Mouse (Mus musculus) gastrocnemius, adult 18-20 months (tissue): Measurements from ENCODE around the gene Arhgef10l. TPM values are rescaled to one million over a fixed set of nuclear protein-coding genes. Genes with fewer than 3 reads are reported as not detected.

Experiments used
- DNase-seq: peaks from one replicate; pipeline ENCODE4 v3.0.0; 2021; ENCODE audit warnings: low spot score
- total RNA-seq, 2 experiments: library from RNA; stranded (reverse); gene quantifications; 2 replicates each; pipeline ENCODE4 v1.2.3; 2021

Gene Arhgef10l
- total RNA-seq, 2 experiments from 2014 or later, result 53.2 to 68.6 TPM

DNA sequence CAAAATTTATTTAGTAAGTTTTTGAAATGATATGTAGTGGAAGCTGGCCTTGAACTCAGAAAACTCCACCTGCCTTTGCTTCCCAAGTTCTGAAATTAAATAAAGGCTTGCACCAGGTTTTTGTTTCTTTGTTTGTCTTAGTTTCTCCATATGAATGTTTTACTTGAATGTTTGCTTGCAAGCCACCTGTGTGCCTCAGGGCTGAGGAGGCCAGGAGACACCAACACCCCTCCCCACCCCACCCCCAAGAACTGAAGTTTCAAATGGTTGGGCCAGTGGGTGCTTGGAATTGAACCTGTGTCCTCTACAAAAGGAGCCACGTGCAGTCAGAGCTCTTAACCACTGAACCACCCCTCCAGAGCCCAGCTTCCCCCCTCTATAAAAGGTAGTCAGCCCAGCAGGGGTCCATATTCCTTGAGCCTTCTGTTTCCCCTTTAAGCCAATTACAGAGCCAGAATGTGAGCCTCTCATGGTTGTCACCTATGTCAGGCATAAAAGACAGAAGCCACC lies 28.8 kb upstream of the Arhgef10l start:
- DNase-seq, result no peak

DNA sequence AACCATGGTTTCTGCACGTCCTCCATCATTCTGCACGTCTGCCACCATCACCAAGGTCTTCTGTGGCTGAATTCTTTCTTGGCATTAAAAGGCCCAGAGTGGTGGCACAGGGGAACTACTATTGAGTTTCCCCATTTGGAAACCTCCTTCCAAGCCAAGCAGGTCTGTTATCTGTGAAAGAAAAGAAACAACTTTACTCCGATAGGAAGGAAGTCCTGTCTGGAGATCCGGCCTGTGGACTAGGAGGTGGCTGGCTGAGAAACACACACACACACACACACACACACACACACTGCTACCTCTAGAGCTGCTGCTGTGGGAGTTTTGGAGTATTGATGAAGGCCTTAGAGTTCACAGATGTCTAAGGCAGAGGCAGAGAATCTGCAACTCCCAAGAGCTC lies 27.7 kb upstream of the Arhgef10l start:
- no peak for DNase-seq

DNA sequence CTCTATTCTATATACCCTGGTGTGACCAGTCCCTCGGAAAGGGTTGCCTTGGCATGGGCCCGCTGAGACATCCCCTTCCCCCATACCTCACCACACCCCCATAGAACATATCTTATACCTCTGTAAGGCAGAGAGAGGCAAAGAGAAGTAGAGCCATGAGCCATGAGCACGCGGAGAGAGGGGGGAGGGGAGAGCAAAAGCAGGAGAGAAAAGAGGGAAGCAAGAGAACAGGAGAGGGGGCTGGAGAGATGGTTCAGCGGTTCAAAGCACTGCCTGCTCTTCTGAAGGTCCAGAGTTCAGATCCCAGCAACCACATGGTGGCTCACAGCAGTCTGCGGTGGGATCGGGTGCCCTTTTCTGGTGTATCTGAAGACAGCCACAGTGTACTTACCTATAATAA lies 25.7 kb upstream of the Arhgef10l start:
- no peak for DNase-seq

DNA sequence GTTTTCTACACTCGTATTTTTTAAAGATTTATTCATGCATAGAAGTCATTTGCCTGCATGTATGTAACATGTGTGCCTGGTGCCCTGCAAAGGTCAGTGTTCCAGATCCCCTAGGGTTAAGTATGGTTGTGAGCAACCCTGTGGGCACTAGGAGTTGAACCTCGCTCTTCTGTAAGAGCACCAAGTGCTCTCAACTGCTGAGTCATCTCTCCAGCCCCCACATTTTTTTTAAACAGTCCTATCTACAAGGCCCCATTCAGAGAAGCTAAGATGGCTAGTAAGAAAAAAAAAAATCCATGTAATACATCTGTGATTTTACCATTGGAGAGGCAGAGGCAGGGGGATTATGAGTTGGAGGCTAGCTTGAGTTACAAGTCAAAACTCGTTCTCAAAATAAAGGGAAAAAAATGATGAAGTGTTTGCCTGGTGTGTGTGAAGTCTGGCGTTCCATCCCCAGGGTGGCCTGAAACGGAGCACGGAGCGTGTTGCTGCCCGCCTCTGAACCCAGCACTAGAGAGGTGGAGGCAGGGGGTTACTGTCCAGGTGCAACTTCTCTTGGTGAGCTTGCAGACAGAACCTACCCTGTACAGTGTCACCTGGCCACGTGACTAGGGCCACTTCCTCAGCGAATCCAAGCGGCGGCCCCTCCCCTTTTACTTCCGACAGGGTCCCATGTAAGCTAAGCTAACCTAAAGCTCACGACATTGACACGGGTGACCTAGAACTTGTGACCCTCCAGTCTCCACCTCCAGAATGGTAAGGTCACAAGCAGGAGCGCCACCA lies 24.3 kb upstream of the Arhgef10l start:
- DNase-seq, result no peak

DNA sequence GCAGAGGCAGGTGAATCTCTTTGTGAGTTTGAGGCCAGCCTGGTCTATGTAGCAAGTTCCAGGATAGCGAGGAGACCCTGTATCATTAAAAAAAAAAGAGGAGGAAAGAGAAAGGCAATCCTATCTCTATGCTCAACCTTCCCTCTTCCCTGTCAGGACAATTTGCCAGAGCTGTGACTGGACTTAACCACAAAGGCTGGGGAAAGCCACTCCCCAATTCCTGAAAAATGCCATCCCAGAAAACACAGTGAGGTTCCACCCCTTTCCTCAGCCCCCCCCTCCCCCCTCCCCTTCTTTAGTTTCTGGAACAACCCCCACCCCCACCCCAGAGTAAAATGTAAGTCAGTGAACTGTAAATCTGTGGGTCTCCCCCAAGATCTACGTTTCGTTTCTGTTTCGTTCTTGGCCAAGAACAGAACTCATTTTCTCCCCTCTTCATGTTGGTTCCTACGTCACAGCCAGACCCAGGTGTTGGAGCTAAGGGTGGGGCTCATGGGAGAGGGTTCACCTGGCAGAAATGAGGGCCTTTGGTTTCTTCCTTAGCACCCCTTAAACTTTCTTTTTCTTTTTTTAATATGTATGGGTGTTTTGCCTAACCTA lies 23.1 kb upstream of the Arhgef10l start:
- DNase-seq, result no peak

DNA sequence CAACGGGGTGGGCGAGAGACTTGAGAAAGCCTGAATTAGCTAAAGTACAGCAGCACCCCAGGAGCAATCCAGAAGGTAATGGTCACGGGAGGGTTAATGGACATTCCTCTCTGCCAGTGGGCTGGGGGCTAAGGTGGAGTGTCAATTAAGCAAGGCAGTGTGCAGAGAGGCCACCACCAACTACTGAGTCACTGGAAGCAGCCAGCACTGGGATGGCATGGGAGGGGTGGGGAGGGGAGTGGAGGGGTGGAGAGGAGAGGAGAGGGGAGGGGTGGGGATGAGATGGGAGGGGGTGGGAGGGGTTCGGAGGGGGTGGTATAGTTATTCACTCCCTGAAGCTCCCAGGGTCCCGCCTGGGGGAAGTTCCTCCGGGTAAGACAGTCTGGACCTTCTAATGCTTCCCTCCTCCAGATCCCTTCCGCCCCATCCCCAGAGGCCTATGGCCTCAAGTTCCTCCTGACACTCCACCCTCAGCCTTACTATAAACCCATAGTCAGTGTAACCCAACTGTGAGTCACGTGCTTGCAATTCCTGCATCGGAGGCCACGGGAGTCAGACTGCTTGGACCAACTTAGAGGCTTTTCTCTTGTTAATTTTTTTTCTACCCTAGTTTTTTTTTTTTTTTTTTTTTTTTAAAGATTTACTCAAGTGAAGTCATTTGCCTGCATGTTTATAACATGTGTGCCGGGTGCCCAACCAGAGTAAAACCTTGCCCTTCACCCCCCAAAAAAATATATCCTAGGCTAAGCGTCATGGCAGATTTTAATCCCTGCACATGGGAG lies 22.4 kb upstream of the Arhgef10l start:
- no peak for DNase-seq

DNA sequence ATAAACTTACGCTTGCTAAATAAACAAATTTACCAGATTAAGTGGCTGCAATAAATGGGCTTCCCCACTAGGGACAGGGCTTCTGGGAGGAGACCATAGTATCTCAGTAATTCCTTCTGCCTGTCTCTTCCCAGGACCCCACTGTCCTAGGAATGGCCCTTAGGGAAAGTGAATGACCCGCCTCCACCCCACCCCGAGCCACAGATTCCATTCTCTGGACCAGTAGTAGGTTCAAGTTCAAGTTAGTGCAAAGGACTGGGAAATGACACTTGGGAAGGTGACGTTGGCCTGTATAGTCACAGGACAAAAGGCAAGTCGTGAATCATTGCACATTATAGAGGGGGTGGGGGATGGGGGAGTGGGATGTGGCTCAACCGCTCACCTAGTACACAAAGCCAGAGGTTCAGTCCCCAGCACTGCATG lies 19.1 kb upstream of the Arhgef10l start:
- no peak for DNase-seq

DNA sequence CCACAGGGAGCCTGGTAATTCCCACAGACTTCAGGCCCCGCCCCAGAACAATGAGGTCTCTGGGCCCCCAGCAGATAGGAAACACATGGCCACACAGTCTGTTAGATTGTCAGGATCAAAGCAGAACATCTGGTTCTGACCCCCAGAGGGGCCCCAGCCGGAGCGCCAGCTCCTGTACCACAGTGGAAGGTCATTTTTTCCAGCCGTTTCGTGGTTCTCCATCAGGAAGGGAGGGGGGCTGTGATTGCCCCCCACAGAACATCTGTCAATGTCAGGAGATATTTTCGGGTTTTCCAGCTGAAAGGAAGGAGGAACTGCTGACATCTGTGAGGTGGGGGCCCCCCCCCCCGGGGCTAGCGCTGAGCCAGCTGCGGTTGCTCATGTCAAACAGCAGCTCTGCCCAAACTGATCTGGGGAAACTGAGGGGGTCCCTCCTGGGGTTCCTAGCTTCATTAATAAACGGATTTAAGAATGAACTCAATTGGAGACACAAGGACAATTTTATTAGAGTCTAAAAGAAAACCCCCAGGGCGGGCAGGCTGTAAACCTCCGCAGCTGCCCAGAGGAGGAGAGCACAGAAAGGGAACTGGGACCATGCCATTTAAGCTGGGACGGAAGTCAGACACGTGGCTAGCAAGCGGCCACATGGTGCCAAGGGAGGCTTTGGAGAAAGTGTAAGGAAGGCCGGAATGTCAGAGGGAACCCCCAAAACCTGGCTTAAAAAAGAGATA lies 18.5 kb upstream of the Arhgef10l start:
- peak; percentile 76 for DNase-seq

DNA sequence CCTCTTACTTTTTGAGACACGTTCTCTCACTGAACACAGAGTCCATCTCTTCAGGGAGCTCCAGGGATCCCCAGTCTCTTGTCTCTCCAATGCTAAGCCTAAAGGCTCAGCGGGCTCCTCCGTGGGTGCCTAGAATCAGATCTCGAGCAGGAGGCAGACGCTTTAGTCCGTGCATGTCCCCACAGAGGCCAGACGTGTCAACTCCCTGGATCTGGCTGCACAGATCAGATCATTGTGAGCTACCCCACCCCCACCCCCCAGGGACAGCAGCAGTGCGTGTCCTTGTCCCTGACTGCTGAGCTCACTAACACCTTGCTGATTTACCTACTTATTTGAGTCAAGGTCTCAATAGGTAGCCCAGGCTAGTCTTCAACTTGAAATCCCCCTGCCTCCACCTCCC lies 17.8 kb upstream of the Arhgef10l start:
- DNase-seq, result no peak

DNA sequence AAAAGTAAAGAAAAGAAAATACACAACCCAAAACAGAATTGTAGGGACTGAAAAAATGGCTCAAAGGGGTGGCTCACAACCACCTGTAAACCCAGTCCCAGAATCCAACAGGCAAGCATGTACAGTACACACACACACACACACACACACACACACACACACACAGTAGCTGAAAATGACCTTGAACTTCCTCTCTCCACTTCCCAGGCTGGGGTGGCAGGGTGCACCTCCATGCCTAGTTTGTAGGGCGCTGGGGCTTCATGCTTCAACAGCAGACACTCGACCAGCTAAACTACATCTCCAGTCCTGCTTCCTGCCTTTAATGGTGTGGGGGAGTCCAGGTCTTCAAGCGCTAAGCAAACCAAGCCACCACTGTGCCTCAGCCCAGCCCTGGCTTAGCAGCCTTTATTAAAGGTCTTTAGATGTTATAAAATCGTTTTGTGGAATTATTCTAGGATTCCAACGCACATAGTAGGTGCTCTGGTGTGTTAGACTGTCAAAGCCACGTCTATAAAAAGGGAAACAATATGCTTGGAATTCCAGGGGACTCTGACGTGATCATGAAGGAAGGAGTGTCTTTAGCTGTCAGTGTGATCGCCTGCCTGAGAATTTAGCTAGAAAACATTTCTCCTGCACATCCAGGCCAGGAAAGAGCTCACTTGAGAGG lies 15.1 kb upstream of the Arhgef10l start:
- DNase-seq, result no peak

DNA sequence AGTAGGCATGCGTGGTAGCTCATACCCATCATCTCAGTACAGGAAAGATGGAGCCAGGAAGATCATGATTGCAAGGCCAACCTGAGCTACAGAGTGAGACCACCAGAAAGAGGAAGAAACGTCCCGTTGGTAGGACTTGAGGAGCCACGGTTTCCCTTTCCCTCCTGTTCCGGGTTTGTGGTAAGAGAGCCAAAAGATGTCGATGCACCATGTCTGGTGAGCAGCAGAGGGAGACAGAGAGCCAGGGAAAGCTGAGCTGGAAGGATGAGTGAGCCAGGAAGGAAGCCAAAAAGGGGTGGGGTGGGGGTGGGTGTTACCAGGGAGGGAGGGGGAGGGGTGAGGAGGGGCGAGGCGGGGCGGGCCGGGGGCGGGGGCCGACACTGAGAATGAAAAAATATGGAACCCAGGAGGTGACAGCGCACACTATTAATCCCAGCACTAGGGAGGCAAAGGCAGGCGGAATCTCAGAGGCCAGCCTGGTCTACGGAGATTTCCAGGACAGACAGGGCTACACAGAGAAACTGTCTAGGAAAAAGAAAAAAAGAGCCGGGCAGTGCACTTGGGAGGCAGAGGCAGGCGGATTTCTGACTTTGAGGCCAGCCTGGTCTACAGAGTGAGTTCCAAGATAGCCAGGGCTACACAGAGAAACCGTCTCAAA lies 14.0 kb upstream of the Arhgef10l start:
- peak; percentile 87 for DNase-seq

DNA sequence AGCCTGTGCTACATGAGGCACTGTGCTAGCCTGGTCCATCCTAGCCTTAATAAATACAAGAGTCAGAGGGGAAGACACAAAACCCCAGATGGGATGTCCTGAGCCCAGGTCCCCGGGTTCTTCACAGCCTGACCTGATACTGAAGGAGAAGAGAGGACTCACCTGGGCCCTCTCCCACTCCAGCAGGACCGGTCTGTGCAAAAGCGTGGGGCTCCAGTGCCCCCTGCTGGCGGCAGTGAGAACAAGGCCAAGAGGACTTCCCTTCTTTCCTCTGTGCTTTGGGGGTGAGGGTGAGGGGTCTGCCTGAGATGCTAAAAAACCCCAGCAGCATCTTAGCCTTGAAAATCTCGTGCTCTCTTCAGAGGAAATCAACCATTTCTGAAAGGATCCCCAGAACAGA lies 13.2 kb upstream of the Arhgef10l start:
- peak; percentile 34 for DNase-seq

DNA sequence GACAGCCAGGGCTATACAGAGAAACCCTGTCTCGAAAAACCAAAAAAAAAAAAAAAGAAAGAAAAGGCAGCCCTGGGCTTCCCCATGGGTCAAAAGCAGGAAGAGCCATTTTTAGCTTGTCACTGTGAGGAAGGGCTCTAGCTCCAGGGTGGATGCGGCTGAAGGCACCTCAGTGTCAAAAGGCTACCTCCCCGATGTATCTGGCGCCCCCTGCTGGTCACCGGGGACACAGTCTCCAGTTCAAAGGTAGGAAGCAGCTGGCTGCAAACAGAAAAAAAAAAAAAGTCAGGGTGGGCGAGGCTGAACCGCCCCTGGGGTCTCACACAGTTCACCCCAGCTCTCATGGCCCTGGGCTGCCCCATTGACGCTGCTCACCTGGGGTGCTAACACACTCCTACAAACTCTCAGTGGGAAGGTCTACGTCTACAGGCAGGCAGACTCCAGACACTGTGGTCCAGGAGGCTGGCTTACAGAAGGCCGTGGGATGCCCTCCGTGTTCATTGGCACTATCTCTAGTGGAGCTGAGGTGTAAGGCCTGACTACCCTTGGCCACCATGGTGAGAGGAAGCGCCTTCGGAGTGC lies 8.6 kb upstream of the Arhgef10l start:
- peak; percentile 87 for DNase-seq

DNA sequence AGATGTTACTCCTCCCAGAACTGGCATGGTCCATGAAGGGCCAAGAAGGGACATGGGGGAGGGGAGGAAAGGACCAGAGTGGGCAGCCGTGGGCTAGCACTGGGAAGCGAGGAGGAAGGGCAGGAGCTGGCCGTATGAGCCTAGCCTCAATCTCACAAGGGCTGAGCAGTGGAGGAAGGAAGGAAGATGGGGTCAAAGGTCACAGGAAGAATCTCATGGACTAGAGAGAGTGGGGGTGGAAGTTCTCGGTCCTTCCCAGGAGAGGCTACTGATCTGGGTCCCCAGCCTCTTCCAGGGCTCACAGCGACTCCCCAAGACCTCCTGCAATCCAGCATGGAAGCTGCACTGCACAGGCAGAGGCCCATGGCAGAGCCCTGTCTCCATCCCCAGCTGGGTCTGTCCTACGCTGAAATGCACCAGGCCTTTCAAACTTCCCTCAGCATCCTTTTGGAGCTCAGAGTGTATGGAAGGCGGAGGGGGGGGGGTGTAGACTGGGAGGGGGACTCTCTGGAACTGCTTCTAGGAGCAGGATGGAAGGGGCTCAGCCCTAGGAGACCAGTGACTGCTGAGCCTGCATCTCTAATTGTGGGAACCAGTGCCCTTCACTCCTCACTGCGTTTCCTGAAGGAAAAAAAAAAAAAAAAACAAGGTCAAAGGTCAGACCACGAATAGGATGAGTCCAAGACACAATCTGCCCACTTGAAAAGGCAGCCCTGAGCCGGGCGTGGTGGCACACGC lies 7.9 kb upstream of the Arhgef10l start:
- no peak for DNase-seq

DNA sequence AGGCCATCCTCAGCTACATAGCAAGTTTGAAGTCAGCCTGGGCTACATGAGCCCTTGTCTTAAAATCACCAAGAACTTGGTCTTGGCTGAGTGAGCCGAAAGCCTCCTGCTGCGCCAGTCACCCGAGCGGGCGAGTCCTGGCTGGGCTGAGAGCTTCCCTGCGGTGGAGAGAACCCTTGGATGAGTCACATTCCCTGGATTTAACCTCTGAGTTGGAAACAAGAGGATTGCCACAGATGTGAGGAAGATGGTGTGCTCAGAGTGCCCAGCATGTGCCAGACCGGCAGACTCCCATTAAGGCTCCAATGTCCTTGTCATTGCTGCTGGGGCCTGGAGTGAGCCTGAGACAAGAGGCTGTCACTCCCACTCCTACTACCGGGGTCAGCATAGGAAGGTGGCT lies 2.0 kb upstream of the Arhgef10l start:
- DNase-seq, result no peak

DNA sequence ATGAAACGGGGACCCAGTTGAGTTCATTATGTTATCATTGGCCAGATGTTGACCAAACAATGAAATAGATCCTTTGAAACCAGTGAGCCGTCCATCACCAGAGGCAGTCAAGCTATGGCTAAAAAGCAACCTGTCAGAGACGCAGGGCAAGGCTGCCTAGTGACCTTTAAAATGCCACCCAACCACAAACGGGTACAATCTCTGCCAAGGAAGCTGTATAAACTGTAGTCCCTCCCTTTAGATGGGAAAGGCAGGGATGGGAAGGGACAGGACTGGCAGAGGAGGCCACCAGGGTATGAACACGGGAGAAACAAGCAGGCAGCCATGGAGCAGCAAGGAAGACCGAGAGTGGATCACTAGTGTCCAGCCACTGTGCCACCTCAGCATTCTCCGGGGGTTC lies 759 bp downstream of the Arhgef10l start:
- DNase-seq, result no peak

DNA sequence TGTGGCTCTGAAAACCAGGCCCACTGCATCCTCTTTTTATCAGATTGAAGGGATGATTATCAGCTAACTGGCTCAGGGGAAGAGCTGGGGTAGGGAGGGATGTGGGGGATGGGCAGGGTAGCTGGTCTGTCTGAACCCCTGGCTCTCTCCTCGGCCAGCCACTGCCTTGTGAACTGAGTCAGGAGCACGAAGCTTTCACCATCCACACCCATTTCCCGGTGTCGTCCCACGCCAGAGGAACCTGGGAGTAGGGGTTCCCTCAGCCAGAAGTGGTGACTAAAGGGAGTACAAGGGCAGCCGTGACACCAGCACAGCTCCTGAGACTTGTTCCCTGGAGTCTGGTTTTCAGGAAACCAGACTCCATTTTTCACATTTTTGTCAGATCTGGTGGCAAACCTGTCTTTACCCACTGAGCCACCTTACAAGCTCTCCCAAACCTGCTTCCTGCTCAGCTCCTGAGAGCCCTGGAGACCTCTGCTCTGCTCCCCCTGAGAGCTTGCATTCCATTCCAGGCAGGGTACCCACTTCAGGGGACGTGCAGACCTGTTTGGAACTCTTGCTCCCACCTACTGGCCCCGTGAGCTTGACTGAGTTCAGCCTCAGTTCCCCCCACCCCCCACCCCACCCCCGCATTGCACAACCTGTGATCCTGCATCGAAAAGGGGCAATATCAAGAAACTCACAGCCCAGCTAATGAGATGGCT lies 2.8 kb downstream of the Arhgef10l start:
- no peak for DNase-seq

DNA sequence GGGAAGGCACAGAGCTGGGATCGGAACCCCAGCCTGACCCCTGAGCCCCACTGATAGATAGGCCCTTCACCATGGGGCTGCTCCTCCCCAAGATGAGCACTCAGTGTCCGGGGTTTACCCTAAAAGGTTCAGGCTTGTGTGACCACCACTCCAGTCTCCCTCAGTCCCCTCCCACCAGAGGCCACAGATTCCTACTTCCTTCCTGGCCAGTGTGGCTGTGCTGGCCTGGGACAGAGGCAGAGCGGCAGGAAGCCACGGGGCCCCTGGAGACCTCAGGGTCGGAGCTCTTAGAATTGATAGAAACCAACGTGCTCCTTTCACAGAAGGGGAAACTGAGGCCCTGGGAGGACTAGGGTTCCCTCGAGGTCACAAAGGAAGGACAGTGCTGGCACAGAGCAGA lies 3.4 kb downstream of the Arhgef10l start:
- DNase-seq, result no peak
